Mouse (Mus musculus) heart, adult 2 months (tissue): ENCODE measurements around the gene Olfr93. TPM values are rescaled to one million over a fixed set of nuclear protein-coding genes. Genes with fewer than 3 reads are reported as not detected.

Experiments
- DNase-seq, 2 experiments: peaks; one replicate each; pipeline ENCODE4 v3.0.0; 2021
- H3K27ac ChIP-seq: fragments of 200-600 bp; 2 replicates; pipeline ENCODE4 v1.8.1; 2022
- H3K27me3 ChIP-seq: fragments of 200-500 bp; 2 replicates; pipeline ENCODE4 v1.6.1; 2012; ENCODE audit warnings: mild to moderate bottlenecking, low read length, inconsistent platforms, mixed read lengths; ENCODE audit not compliant: control insufficient read depth, insufficient read depth
- H3K36me3 ChIP-seq: fragments of 200-500 bp; 2 replicates; pipeline ENCODE4 v1.6.1; 2012; ENCODE audit warnings: low read length, inconsistent platforms; ENCODE audit not compliant: control insufficient read depth, insufficient read depth
- H3K4me1 ChIP-seq: fragments of 200-500 bp; 2 replicates; pipeline ENCODE4 v1.6.1; 2011; ENCODE audit warnings: low read length; ENCODE audit not compliant: control insufficient read depth, insufficient read depth
- H3K4me3 ChIP-seq: fragments of 200-600 bp; 2 replicates; pipeline ENCODE4 v1.8.1; 2022
- H3K79me2 ChIP-seq: fragments of 200-500 bp; replicated peaks from 2 replicates; pipeline ENCODE4 v1.6.1; 2012; ENCODE audit warnings: mild to moderate bottlenecking, inconsistent platforms, low read length, moderate library complexity, mixed read lengths; ENCODE audit not compliant: control insufficient read depth, insufficient read depth
- H3K9ac ChIP-seq: fragments of 200-500 bp; 2 replicates; pipeline ENCODE4 v1.6.1; 2012; ENCODE audit warnings: low read depth, mild to moderate bottlenecking, control low read depth, inconsistent platforms, low read length, mixed read lengths
- CTCF ChIP-seq: fragments of 200-600 bp; IDR thresholded peaks from 2 replicates; pipeline ENCODE4 v1.8.1; 2022; ENCODE audit warnings: antibody characterized with exemption, mild to moderate bottlenecking, moderate library complexity
- EP300 ChIP-seq: fragments of 200-500 bp; IDR thresholded peaks from 2 replicates; pipeline ENCODE4 v1.6.1; 2011; ENCODE audit warnings: low read depth, low read length, control low read depth; ENCODE audit not compliant: insufficient read depth
- POLR2A ChIP-seq: fragments of 200-500 bp; IDR thresholded peaks from 2 replicates; pipeline ENCODE4 v1.6.1; 2011; ENCODE audit warnings: mild to moderate bottlenecking, low read depth, low read length, control low read depth; ENCODE audit not compliant: insufficient read depth
- WGBS: fragments of 180-500 bp; shearing (Covaris S2); methylation state at CpG from one replicate; pipeline ENCODE4 v1.1.7; 2018; 5-methylcytosine and 5-hydroxymethylcytosine counted together
- intact Hi-C: fragments of 180-260 bp; cut with DNase I; formaldehyde crosslinking; loops from one replicate; pipeline ENCODE4 v1.15.1; 2025
- long read RNA-seq: library from polyadenylated mRNA; stranded (forward); transcript quantifications from one replicate; pipeline ENCODE4 v2.0.0, GENCODE M21; 2021
- polyA plus RNA-seq: library from polyadenylated mRNA; depleted of rRNA; stranded (reverse); fragments of >200 nt; gene quantifications from 2 replicates; pipeline ENCODE4 v1.2.3, GENCODE M21; 2012; rRNA removed
- total RNA-seq, 2 experiments: library from RNA; stranded (reverse); gene quantifications; 2 replicates each; pipeline ENCODE4 v1.2.3; 2021

The Olfr93 gene
- total RNA-seq (not detected), polyA plus RNA-seq (not detected in 2 replicates)
- long read RNA-seq, result 0 reads

DNA sequence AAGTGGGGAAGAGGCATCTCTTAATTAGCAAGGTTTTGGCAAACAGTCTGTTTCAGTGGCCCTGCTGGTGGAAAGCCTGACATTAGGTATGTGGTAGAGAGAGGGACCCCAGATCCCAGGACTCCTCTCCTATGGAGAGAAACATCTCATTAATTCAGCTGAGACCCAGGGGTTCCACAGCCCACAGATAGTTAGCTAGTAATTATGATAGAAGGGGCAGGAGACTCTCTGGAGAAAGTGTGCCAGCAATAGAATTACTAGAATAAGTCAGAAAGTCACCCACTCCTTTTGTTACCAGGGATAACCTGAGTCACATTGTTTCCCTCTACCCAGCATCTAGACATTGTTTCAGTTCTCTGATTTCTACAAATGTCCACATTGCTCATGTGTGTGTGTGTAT, at the start of gene Olfr93:
TSS of gene Olfr93 (minus strand) at position 101 of the 400 bp plus-strand sequence.
- TF ChIP-seq CTCF (no peak), POLR2A (no peak), EP300 (no peak)
- Histone ChIP-seq H3K79me2 (no peaks in the 10 kb centered on the region), H3K9ac (no peak within 1 kb of the TSS), H3K27me3 (no peaks in the 10 kb centered on the region), H3K27ac (no peak within 1 kb of the TSS), H3K36me3 (no peaks in the 10 kb centered on the region), H3K4me3 (no peak within 1 kb of the TSS), H3K4me1 (no peaks in the 10 kb centered on the region)
- intact Hi-C loops, result no loop called here
- DNase-seq, result no peak

GRCm38 (mm10) chr17:37203917-37204236, 42.6 kb upstream of the Olfr93 start:
- Histone ChIP-seq H3K79me2 (no peaks in the 10 kb centered on the region), H3K36me3 (no peaks in the 10 kb centered on the region), H3K27ac (no peak overlapping the region), H3K4me1 (no peaks in the 10 kb centered on the region), H3K27me3 (no peaks in the 10 kb centered on the region), H3K4me3 (no peak overlapping the region), H3K9ac (no peak overlapping the region)
- TF ChIP-seq POLR2A, result no peak
- no peak for TF ChIP-seq EP300
- no peak for TF ChIP-seq CTCF
- 22% methylated on average over 3 of the region's 3 CpGs for WGBS
- intact Hi-C loops, result loop anchor here (1.0 to 5.0 kb wide), 2 partner anchors 121 to 312 kb away; partner anchors contain the start of gene Trim40
- DNase-seq, result no peak

- Histone ChIP-seq H3K36me3 (no peaks in the 10 kb centered on the region), H3K27ac (no peak overlapping the region), H3K4me1 (no peaks in the 10 kb centered on the region), H3K27me3 (0 out of 2 replicates have a peak, but pooled peaks cover under 1% of the 10 kb centered on the region), H3K4me3 (no peak overlapping the region), H3K9ac (no peak overlapping the region), H3K79me2 (no peaks in the 10 kb centered on the region)
- under 1% methylated on average over 4 of the region's 4 CpGs for WGBS
- peak; percentile 62 to 76 for DNase-seq
- TF ChIP-seq POLR2A (no peak), EP300 (peak; percentile 93)
- intact Hi-C loops, result loop anchor here (1.0 to 5.0 kb wide), 2 partner anchors 120 to 311 kb away; partner anchors contain the start of gene Trim40
Observed at GRCm38 (mm10) chr17:37203206-37203916, 42.1 kb upstream of the Olfr93 start.

- WGBS, result 71% methylated on average over 2 of the region's 2 CpGs
- DNase-seq, result no peak
- H3K4me3 ChIP-seq, result no peak within 1 kb of the TSS
- intact Hi-C loops, result loop anchor here (5.0 kb wide), 1 partner anchor 309 kb away; the partner anchor contains the start of gene Trim40
- no peaks in the 10 kb centered on the region for H3K36me3 ChIP-seq
- H3K27me3 ChIP-seq, result peaks cover 10% of the 10 kb centered on the region
- TF ChIP-seq EP300, result no peak
- no peak for TF ChIP-seq POLR2A
- TF ChIP-seq CTCF, result no peak
- no peak within 1 kb of the TSS for H3K27ac ChIP-seq
- H3K79me2 ChIP-seq, result no peaks in the 10 kb centered on the region
- no peaks in the 10 kb centered on the region; the same call in 1 of the 2 replicates for H3K4me1 ChIP-seq
- no peak within 1 kb of the TSS for H3K9ac ChIP-seq
Observed at GRCm38 (mm10) chr17:37200894-37201293, 39.6 kb upstream of the Olfr93 start, which contains the start of gene Olfr94. Olfr94 (minus strand) TSS chr17:37200994.

DNA sequence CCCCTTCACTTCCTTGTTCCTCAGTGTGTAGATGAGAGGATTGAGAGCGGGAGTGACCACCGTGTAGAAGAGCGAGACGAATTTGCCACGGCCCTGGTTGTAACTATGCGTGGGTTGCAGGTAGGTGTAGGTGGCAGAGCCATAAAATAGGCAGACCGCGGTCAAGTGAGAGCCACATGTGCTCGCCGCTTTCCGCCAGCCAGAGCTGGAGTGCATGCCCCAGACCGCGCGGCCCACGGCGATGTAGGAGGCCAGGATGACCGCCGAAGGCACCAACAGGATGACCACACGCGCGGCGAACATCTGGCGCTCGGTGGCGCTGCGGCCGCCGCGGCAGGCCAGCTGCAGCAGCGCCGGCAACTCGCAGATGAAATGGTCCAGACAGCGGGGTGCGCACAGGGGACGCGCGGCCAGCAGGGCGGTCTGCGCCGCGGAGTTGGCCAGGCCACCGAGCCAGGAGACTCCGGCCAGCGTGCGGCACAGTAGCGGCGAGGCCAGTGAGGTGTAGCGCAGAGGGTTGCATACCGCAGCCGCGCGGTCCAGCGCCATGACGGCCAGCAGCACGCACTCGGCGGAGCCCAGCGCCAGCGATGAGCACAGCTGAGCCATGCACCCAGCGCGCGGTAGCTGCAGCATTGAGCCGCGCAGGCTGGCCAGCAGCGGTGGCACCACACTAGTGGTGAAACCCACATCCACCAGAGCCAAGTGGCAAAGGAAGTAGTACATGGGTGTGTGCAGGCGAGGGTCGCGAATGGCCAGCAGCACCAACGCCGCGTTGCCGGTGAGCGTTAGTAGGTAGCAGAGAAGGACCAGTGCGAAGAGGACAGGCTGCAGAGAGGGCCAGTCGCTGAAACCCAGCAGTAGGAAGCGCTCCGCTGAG, 35.8 kb upstream of the Olfr93 start:
- no peaks in the 10 kb centered on the region; the same call in 1 of the 2 replicates for H3K4me1 ChIP-seq
- TF ChIP-seq POLR2A (no peak), CTCF (no peak)
- DNase-seq, result peak in 1 of 2 experiments; percentile 30
- intact Hi-C loops, result no loop called here
- no peak overlapping the region for H3K27ac ChIP-seq
- H3K4me3 ChIP-seq, result 0 out of 2 replicates have a peak overlapping the region, but pooled peaks have one; percentile 18
- no peak overlapping the region for H3K9ac ChIP-seq
- peaks cover 11% of the 10 kb centered on the region for H3K27me3 ChIP-seq
- no peaks in the 10 kb centered on the region for H3K36me3 ChIP-seq
- 1% methylated on average over 77 of the region's 77 CpGs for whole genome bisulfite sequencing
- H3K79me2 ChIP-seq, result no peaks in the 10 kb centered on the region

GRCm38 (mm10) chr17:37194782-37195181, 33.5 kb upstream of the Olfr93 start:
- Histone ChIP-seq H3K9ac (no peak overlapping the region), H3K4me3 (no peak overlapping the region), H3K36me3 (no peaks in the 10 kb centered on the region), H3K27me3 (peaks cover 11% of the 10 kb centered on the region), H3K4me1 (no peaks in the 10 kb centered on the region; the same call in 1 of the 2 replicates), H3K79me2 (no peaks in the 10 kb centered on the region), H3K27ac (no peak overlapping the region)
- DNase-seq, result no peak
- no peak for TF ChIP-seq CTCF
- TF ChIP-seq POLR2A, result no peak
- 68% methylated on average over 5 of the region's 5 CpGs for WGBS
- intact Hi-C loops, result no loop called here
